Mouse (Mus musculus): Measurements from ENCODE around the gene Pigr. TPM values are rescaled to one million over a fixed set of nuclear protein-coding genes. Genes with fewer than 3 reads are reported as not detected.

The Pigr gene
- polyA plus RNA-seq, 1 experiment from 2014 or later, result not detected

- Histone ChIP-seq H3K27me3 (replicated peaks) (no peaks in the 10 kb centered on the region), H3K4me1 (no peaks in the 10 kb centered on the region), H3K36me3 (no peaks in the 10 kb centered on the region), H3K9ac (no peak overlapping the region), H3K4me2 (replicated peaks) (no peak overlapping the region), H3K9me3 (no peaks in the 10 kb centered on the region), H3K4me3 (no peak overlapping the region), H3K27ac (no peak overlapping the region)
- WGBS, result 66% methylated on average over 6 of the region's 6 CpGs
- ATAC-seq (ENCODE audit: low FRiP score, low read depth), result no peak
These were observed 23.5 kb upstream of the Pigr start for GRCm38 (mm10) chr1:130802976-130803375.

GRCm38 (mm10) chr1:130804279-130804678 is 22.2 kb upstream of the Pigr start:
- H3K9ac ChIP-seq, result no peak overlapping the region
- WGBS, result 83% methylated on average over 6 of the region's 6 CpGs
- no peaks in the 10 kb centered on the region for H3K27me3 ChIP-seq (replicated peaks)
- no peaks in the 10 kb centered on the region for H3K9me3 ChIP-seq
- H3K4me1 ChIP-seq, result no peaks in the 10 kb centered on the region
- H3K4me3 ChIP-seq, result no peak overlapping the region
- no peaks in the 10 kb centered on the region for H3K36me3 ChIP-seq
- no peak for ATAC-seq (ENCODE audit: low FRiP score, low read depth)
- H3K27ac ChIP-seq, result no peak overlapping the region
- no peak overlapping the region for H3K4me2 ChIP-seq (replicated peaks)

- Histone ChIP-seq H3K9me3 (no peaks in the 10 kb centered on the region), H3K27me3 (replicated peaks) (no peaks in the 10 kb centered on the region), H3K27ac (no peak overlapping the region), H3K4me3 (no peak overlapping the region), H3K9ac (no peak overlapping the region), H3K36me3 (no peaks in the 10 kb centered on the region), H3K4me2 (replicated peaks) (no peak overlapping the region), H3K4me1 (no peaks in the 10 kb centered on the region)
- ATAC-seq (ENCODE audit: low FRiP score, low read depth), result no peak
- 92% methylated on average over 3 of the region's 3 CpGs for WGBS
These were observed 15.6 kb upstream of the Pigr start for GRCm38 (mm10) chr1:130810906-130811305.

- Histone ChIP-seq H3K36me3 (no peaks in the 10 kb centered on the region), H3K4me2 (replicated peaks) (no peak overlapping the region), H3K9me3 (no peaks in the 10 kb centered on the region), H3K27me3 (replicated peaks) (no peaks in the 10 kb centered on the region), H3K4me1 (no peaks in the 10 kb centered on the region), H3K9ac (no peak overlapping the region), H3K4me3 (no peak overlapping the region), H3K27ac (no peak overlapping the region)
- 67% methylated on average over 17 of the region's 17 CpGs for WGBS
- no peak for ATAC-seq (ENCODE audit: low FRiP score, low read depth)
These were observed 15.2 kb upstream of the Pigr start for GRCm38 (mm10) chr1:130811316-130811715.

- no peaks in the 10 kb centered on the region for H3K27me3 ChIP-seq (replicated peaks)
- no peak overlapping the region for H3K9ac ChIP-seq
- H3K4me3 ChIP-seq, result no peak overlapping the region
- H3K4me1 ChIP-seq, result no peaks in the 10 kb centered on the region
- H3K36me3 ChIP-seq, result no peaks in the 10 kb centered on the region
- WGBS, result 78% methylated on average over 1 of the region's 1 CpGs
- H3K4me2 ChIP-seq (replicated peaks), result no peak overlapping the region
- H3K9me3 ChIP-seq, result no peaks in the 10 kb centered on the region
- no peak overlapping the region for H3K27ac ChIP-seq
- no peak for ATAC-seq (ENCODE audit: low FRiP score, low read depth)
These were observed 6.7 kb upstream of the Pigr start for GRCm38 (mm10) chr1:130819737-130820136.

- Histone ChIP-seq H3K4me2 (replicated peaks) (no peak overlapping the region), H3K9ac (no peak overlapping the region), H3K9me3 (no peaks in the 10 kb centered on the region), H3K36me3 (no peaks in the 10 kb centered on the region), H3K27ac (no peak overlapping the region), H3K4me1 (no peaks in the 10 kb centered on the region), H3K4me3 (no peak overlapping the region), H3K27me3 (replicated peaks) (no peaks in the 10 kb centered on the region)
- 92% methylated on average over 7 of the region's 7 CpGs for WGBS
- no peak for ATAC-seq (ENCODE audit: low FRiP score, low read depth)
These were observed 6.0 kb upstream of the Pigr start for GRCm38 (mm10) chr1:130820316-130821148.

GRCm38 (mm10) chr1:130821149-130821471 is 5.4 kb upstream of the Pigr start:
- Histone ChIP-seq H3K4me2 (replicated peaks) (no peak overlapping the region), H3K36me3 (no peaks in the 10 kb centered on the region), H3K9ac (no peak overlapping the region), H3K4me3 (no peak overlapping the region), H3K4me1 (no peaks in the 10 kb centered on the region), H3K27ac (no peak overlapping the region), H3K9me3 (no peaks in the 10 kb centered on the region), H3K27me3 (replicated peaks) (no peaks in the 10 kb centered on the region)
- whole genome bisulfite sequencing, result 96% methylated on average over 2 of the region's 2 CpGs
- no peak for ATAC-seq (ENCODE audit: low FRiP score, low read depth)

- WGBS, result 82% methylated on average over 9 of the region's 9 CpGs
- no peak for ATAC-seq (ENCODE audit: low FRiP score, low read depth)
- Histone ChIP-seq H3K36me3 (no peaks in the 10 kb centered on the region), H3K4me1 (no peaks in the 10 kb centered on the region), H3K4me3 (no peak overlapping the region), H3K27me3 (replicated peaks) (no peaks in the 10 kb centered on the region), H3K27ac (no peak overlapping the region), H3K4me2 (replicated peaks) (no peak overlapping the region), H3K9ac (no peak overlapping the region), H3K9me3 (no peaks in the 10 kb centered on the region)
These were observed 4.4 kb upstream of the Pigr start for GRCm38 (mm10) chr1:130821911-130822625.

- 81% methylated on average over 4 of the region's 4 CpGs for WGBS
- Histone ChIP-seq H3K9me3 (no peaks in the 10 kb centered on the region), H3K27ac (no peak overlapping the region), H3K9ac (no peak overlapping the region), H3K36me3 (no peaks in the 10 kb centered on the region), H3K4me3 (no peak overlapping the region), H3K27me3 (replicated peaks) (no peaks in the 10 kb centered on the region), H3K4me2 (replicated peaks) (no peak overlapping the region), H3K4me1 (no peaks in the 10 kb centered on the region)
- ATAC-seq (ENCODE audit: low FRiP score, low read depth), result no peak
These were observed 2.2 kb downstream of the Pigr start for GRCm38 (mm10) chr1:130828656-130829055.

GRCm38 (mm10) chr1:130829906-130830830 is 3.7 kb downstream of the Pigr start:
- Histone ChIP-seq H3K36me3 (no peaks in the 10 kb centered on the region), H3K4me3 (no peak overlapping the region), H3K9ac (no peak overlapping the region), H3K4me2 (replicated peaks) (no peak overlapping the region), H3K9me3 (no peaks in the 10 kb centered on the region), H3K27ac (no peak overlapping the region), H3K27me3 (replicated peaks) (no peaks in the 10 kb centered on the region), H3K4me1 (no peaks in the 10 kb centered on the region)
- ATAC-seq (ENCODE audit: low FRiP score, low read depth), result no peak
- WGBS, result 85% methylated on average over 8 of the region's 8 CpGs

GRCm38 (mm10) chr1:130832230-130833149 is 6.0 kb downstream of the Pigr start:
- ATAC-seq (ENCODE audit: low FRiP score, low read depth), result no peak

More at GRCm38 (mm10) chr1:130832230-130833149, 6.0 kb downstream of the Pigr start:
- Histone ChIP-seq H3K27ac (no peak overlapping the region), H3K36me3 (no peaks in the 10 kb centered on the region), H3K4me1 (no peaks in the 10 kb centered on the region), H3K4me3 (no peak overlapping the region), H3K9me3 (no peaks in the 10 kb centered on the region), H3K9ac (no peak overlapping the region), H3K27me3 (replicated peaks) (no peaks in the 10 kb centered on the region), H3K4me2 (replicated peaks) (no peak overlapping the region)
- WGBS, result 79% methylated on average over 5 of the region's 5 CpGs

Data from neural tube, embryonic 12.5 days (tissue).